Mouse (Mus musculus) forebrain, embryonic 11.5 days (tissue): Measurements from ENCODE around the gene Josd2. TPM values are rescaled to one million over a fixed set of nuclear protein-coding genes. Genes with fewer than 3 reads are reported as not detected.

Source experiments
- ATAC-seq: fragments of 200-750 bp; cut with Nextera tagmentation; replicated peaks from 2 replicates; pipeline ENCODE4 v1.8.0; 2017; ENCODE audit warnings: moderate TSS enrichment; ENCODE audit not compliant: low FRiP score
- DNase-seq: peaks from one replicate; pipeline ENCODE4 v3.0.0-alpha.2; 2017; ENCODE audit warnings: low spot score
- H3K27ac ChIP-seq: fragments of 300-500 bp; sonication (generic); 2 replicates; pipeline ENCODE4 v1.5.1; 2014; ENCODE audit warnings: low read depth, low read length
- H3K27me3 ChIP-seq: fragments of 300-500 bp; sonication (generic); 2 replicates; pipeline ENCODE4 v1.6.1; 2014; ENCODE audit warnings: mild to moderate bottlenecking, low read length, mixed read lengths; ENCODE audit not compliant: control insufficient read depth, insufficient read depth
- H3K36me3 ChIP-seq: fragments of 300-500 bp; sonication (generic); 2 replicates; pipeline ENCODE4 v1.6.1; 2014; ENCODE audit warnings: mild to moderate bottlenecking, low read length, moderate library complexity, mixed read lengths; ENCODE audit not compliant: control insufficient read depth, insufficient read depth
- H3K4me1 ChIP-seq: fragments of 300-500 bp; sonication (generic); replicated peaks from 2 replicates; pipeline ENCODE4 v1.6.1; 2014; ENCODE audit warnings: low read length, mixed read lengths; ENCODE audit not compliant: control insufficient read depth, insufficient read depth
- H3K4me2 ChIP-seq: fragments of 300-500 bp; sonication (generic); 2 replicates; pipeline ENCODE4 v1.6.1; 2014; ENCODE audit warnings: low read depth, mild to moderate bottlenecking, low read length, moderate library complexity, mixed read lengths; ENCODE audit not compliant: severe bottlenecking
- H3K4me3 ChIP-seq: fragments of 300-500 bp; sonication (generic); 2 replicates; pipeline ENCODE4 v1.5.1; 2014; ENCODE audit warnings: low read depth, low read length
- H3K9ac ChIP-seq: fragments of 300-500 bp; sonication (generic); 2 replicates; pipeline ENCODE4 v1.6.1; 2014; ENCODE audit warnings: low read length
- H3K9me3 ChIP-seq: fragments of 300-500 bp; sonication (generic); 2 replicates; pipeline ENCODE4 v1.6.1; 2016; ENCODE audit warnings: low read length, mixed read lengths; ENCODE audit not compliant: control insufficient read depth
- WGBS: fragments of 180-500 bp; shearing (Covaris S2); extraction: QIAGEN DNeasy Blood & Tissue Kit; methylation state at CpG from one replicate; pipeline ENCODE4 v1.1.7; 2014; 5-methylcytosine and 5-hydroxymethylcytosine counted together
- polyA plus RNA-seq: library from polyadenylated mRNA; unstranded; fragments of >200 nt; fragmentation: Nextera tagmentation; extraction: Ambion mirVana; gene quantifications from 2 replicates; pipeline ENCODE4 v1.2.1, GENCODE M21; 2014

Josd2 gene
- polyA plus RNA-seq, 1 experiment from 2014 or later = 60.9 TPM

DNA sequence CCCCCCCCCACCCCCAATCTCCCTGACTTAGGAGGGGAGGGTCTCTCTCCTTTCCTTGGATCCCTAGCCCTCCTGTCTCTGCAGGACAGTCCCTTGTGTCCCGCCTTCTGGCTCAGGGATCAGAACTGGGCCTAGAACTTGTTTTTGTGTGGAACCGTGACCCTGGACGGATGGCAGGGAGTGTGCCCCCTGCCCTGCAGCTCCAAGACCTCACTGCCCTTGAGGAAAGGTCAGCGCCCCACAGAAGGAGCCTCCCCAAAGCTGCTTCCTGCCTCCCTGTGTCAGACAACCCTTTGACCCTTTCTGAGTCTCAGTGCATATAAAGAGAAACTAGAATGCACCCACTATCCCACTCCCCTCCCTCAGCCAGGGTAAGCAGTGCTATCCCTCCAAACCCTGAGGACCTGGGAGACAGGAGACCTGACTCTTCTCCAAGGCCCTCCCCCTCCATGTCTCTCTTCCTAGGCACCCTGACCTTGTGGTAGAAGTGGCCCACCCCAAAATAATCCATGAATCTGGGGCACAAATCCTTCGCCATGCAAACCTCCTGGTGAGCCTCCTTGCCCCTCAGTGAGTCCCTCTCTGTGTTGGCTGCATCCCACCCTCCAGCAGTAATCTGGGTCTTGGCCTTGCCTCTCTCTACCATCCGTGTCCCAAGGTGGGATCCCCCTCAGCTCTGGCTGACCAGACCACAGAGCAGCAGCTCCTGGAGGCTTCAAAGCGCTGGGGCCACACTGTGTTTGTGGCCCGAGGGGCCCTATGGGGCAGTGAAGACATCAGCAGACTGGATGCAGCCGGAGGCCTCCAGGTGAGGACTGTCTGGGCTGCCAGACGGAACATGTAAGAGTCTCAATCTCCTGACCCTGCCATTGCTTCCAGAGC, 1.5 kb upstream of the Josd2 start:
- Histone ChIP-seq H3K36me3 (peaks cover 6% of the 10 kb centered on the region), H3K4me1 (peaks cover 21% of the 10 kb centered on the region), H3K27me3 (peaks cover 8% of the 10 kb centered on the region), H3K4me3 (no peak overlapping the region), H3K9ac (no peak overlapping the region), H3K4me2 (no peak overlapping the region), H3K9me3 (no peaks in the 10 kb centered on the region), H3K27ac (no peak overlapping the region)
- 78% methylated on average over 10 of the region's 10 CpGs for WGBS
- peak; percentile 53 for DNase-seq
- ATAC-seq = no peak

DNA sequence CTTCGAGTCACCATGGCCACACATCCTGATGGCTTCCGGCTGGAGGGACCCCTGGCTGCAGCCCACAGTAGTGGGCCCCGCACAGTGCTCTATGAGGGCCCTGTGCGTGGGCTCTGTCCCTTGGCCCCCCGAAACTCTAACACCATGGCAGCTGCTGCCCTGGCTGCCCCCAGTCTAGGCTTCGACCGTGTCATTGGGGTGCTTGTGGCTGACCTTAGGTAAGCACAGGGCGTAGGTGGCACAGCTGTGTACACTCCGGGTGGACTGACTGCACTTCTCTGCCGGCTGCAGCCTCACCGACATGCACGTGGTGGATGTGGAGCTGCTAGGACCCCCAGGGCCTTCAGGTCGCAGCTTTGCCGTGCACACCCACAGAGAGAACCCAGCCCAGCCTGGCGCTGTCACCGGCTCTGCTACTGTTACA, 880 bp upstream of the Josd2 start:
- Histone ChIP-seq H3K4me3 (peak overlapping the region; percentile 55), H3K27me3 (peaks cover 5% of the 10 kb centered on the region), H3K27ac (no peak overlapping the region), H3K4me2 (no peak overlapping the region), H3K4me1 (peaks cover 21% of the 10 kb centered on the region), H3K36me3 (no peaks in the 10 kb centered on the region; the same call in 1 of the 2 replicates), H3K9me3 (no peaks in the 10 kb centered on the region), H3K9ac (no peak overlapping the region)
- DNase-seq (peak; percentile 59), ATAC-seq (no peak)
- WGBS = 87% methylated on average over 16 of the region's 16 CpGs

DNA sequence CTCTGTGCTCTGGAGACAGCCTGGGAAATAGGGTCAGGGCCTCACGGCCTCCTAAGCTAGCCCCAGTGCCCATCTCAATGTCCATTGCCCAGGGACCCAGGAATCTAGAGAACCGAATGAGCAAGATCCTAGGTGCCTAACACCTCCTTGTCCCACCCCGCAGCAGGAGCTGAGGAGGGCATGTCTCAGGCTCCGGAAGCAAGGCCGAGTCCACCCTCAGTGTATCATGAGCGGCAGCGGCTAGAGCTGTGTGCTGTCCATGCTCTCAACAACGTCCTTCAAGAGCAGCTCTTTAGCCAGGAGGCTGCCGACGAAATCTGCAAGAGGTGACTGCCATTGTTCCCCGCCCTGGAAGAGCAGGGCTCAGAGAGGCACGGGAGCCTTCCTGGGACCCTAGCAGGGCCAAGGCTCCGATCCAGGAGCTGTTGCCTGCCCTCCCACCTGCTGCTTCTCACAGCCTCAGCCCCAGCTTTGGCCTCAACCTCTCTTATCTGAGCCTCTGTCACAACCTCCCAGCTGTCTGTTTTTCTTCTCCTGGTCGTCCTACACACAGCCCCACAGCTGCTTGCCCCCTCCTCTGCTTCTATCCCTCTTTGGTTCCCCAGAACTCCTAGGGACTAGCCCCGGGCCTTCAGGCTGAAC, 985 bp downstream of the Josd2 start:
- DNase-seq (peak; percentile 59), ATAC-seq (no peak)
- peaks cover 22% of the 10 kb centered on the region for H3K4me1 ChIP-seq
- H3K9me3 ChIP-seq = no peaks in the 10 kb centered on the region
- 67% methylated on average over 15 of the region's 15 CpGs for WGBS
- peak overlapping the region; percentile 55 for H3K4me3 ChIP-seq
- peak overlapping the region; percentile 67 for H3K4me2 ChIP-seq
- H3K27me3 ChIP-seq = no peaks in the 10 kb centered on the region
- peak overlapping the region; percentile 87 for H3K27ac ChIP-seq
- H3K9ac ChIP-seq = peak overlapping the region; percentile 72
- H3K36me3 ChIP-seq = no peaks in the 10 kb centered on the region

DNA sequence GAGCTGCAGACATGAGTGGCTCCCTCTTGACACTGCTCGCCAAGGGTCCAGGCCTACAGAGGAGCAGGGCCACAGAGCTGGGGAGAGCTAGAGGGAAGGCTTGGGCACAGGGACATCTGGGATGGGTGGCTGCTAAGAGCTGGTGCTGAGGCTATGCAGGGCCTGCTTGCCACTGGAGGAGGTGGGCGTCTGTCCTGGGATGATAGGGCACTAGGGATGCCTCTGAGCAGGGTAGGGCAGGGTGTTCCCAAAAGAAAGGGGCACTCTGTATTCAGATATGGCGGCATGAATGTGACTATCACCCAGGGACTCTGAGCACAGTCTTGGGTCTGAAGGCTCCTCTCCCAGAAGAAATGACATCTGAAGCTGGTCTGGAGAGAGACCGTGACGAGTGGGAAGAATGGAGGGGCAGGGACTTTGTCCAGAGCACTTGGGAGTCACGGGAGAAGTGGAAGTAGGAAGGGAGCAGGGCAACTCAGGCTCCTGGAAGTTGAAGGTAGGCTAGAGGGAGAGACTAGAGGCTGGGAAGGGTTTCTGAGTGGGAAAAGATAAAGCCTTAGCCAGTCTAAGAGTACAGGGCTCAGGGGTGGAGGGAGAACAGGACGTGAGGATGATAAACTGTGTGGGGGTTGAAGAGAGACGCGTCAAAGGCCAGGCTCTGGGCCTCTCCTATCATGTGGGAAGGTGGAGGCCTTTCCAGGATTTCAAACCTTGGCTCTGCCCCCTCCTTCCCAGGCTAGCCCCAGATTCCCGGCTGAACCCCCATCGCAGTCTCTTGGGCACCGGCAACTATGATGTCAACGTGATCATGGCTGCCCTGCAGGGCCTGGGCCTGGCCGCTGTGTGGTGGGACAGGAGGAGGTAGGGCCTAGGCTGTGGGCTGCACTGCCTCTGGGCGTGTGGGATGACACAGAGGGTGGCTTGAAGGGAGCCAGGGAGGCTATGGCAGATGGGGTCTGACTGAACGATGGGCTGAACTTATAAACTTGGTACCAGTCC, 2.2 kb downstream of the Josd2 start:
- Histone ChIP-seq H3K4me1 (peaks cover 19% of the 10 kb centered on the region), H3K4me2 (no peak overlapping the region), H3K9ac (no peak overlapping the region), H3K27me3 (no peaks in the 10 kb centered on the region), H3K36me3 (no peaks in the 10 kb centered on the region), H3K9me3 (no peaks in the 10 kb centered on the region), H3K4me3 (no peak overlapping the region), H3K27ac (0 out of 2 replicates have a peak overlapping the region, but pooled peaks have one; percentile 87)
- ATAC-seq (no peak), DNase-seq (peak; percentile 54)
- WGBS = 85% methylated on average over 16 of the region's 16 CpGs

DNA sequence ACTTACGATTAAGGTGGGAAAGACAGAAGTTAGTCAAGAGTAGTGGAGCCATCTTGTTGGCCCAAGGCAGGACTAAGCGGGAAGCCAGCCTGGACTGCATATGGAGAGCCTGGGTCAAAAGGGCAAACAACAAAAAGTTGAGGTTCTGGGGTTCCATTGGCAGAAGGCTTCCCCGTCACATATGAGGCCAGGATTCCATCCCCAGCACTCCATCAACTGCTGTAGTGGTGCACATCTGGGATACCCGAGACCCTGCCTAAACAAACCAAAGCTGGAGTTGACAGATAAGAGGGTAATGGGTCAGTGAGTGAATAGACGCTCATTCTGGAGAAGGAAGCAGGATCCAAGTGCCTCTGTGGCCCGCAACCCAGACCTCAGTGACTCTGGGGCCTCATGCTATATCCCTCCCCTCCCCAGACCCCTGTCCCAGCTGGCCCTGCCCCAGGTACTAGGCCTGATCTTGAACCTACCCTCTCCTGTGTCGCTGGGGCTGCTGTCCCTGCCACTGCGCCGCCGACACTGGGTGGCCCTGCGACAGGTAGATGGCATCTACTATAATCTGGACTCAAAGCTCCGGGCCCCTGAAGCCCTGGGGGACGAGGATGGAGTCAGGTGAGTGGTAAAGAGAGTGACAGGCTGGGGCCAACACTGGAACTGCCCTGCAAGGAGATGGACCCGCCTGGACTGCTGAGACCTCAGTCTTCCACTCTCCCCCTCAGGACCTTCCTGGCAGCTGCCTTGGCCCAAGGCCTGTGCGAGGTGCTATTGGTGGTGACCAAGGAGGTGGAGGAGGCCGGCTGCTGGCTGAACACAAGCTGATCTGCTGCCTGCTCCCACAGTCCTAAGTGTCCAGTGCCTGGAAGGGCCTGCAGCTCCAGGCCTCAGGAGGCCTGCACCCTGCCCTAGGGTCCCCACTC, 3.2 kb downstream of the Josd2 start:
- Histone ChIP-seq H3K36me3 (no peaks in the 10 kb centered on the region), H3K4me2 (no peak overlapping the region), H3K4me1 (peaks cover 22% of the 10 kb centered on the region), H3K27ac (no peak overlapping the region), H3K4me3 (no peak overlapping the region), H3K27me3 (no peaks in the 10 kb centered on the region), H3K9ac (no peak overlapping the region), H3K9me3 (no peaks in the 10 kb centered on the region)
- ATAC-seq (no peak), DNase-seq (peak; percentile 47)
- WGBS = 87% methylated on average over 16 of the region's 16 CpGs

DNA sequence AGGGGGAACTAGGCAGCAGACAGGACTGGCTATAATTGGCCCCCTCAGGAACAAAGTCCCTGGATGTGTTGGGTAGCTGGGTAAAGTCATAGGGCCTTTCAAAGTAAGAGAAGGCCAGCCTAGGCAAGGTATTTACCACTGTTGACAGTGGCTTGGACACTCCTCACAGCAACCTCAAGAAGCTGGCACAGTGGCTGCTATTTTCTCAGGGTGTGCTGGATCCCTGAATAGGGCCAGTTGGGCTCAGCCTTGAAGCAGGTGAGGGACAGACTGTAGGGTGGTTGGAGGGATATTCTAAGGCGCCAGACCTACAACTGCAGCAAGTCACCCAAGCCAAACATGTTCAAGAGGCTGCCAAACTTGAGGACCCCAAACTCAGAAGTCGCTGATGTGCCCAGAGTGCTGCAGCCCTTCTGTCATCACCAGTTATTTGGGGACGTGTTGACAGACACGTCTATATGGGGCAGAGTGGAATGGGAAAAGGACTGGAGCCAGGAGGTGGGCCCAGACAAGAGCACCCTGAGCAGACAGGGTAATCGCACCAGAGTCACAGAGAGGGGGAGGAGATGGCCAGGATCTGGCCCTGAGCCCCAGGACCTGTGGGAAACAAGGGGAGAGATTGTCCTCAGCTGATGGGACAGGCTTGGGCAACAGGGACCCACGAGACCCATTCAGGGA, 4.2 kb downstream of the Josd2 start:
- H3K27ac ChIP-seq = no peak overlapping the region
- 51% methylated on average over 6 of the region's 6 CpGs for WGBS
- no peak overlapping the region for H3K4me2 ChIP-seq
- no peaks in the 10 kb centered on the region for H3K36me3 ChIP-seq
- no peaks in the 10 kb centered on the region for H3K27me3 ChIP-seq
- DNase-seq (peak; percentile 49), ATAC-seq (no peak)
- H3K9ac ChIP-seq = no peak overlapping the region
- no peak overlapping the region for H3K4me3 ChIP-seq
- H3K4me1 ChIP-seq = peaks cover 22% of the 10 kb centered on the region
- H3K9me3 ChIP-seq = no peaks in the 10 kb centered on the region

DNA sequence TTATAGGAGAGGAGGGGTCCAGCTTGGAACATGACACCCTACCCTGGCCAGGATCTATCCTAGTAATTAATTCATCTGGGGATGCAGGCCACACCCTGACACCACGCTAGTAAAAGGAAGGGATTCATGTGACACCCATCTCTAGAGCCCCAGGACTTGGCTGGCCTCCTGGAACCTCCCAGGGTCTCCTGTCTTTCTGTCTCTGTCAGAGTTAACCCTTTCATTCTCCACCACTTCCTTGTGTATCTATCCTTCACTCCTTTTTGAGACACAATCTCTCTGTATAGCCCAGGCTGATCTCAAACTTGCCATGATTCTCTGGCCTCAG, 4.7 kb downstream of the Josd2 start:
- Histone ChIP-seq H3K9me3 (no peaks in the 10 kb centered on the region), H3K9ac (no peak overlapping the region), H3K4me2 (no peak overlapping the region), H3K27me3 (no peaks in the 10 kb centered on the region), H3K4me1 (peaks cover 22% of the 10 kb centered on the region), H3K27ac (no peak overlapping the region), H3K36me3 (no peaks in the 10 kb centered on the region), H3K4me3 (no peak overlapping the region)
- ATAC-seq (no peak), DNase-seq (no peak)
- WGBS = 17% methylated on average over 1 of the region's 1 CpGs
